Mouse (Mus musculus): ENCODE data around the gene Gsta2.
"Not testable (repeated sequence)": the region's sequence is repeated elsewhere in the genome, so short reads cannot be mapped to it uniquely, and the experiment has no call there.

Gene Gsta2

GRCm38 (mm10) chr9:78351504-78352220 is 3.9 kb downstream of the Gsta2 start:
- no peaks in the 10 kb centered on the region for H3K36me3 ChIP-seq (ENCODE audit: control insufficient read depth, insufficient read depth, low read length, poor library complexity, severe bottlenecking)
- no peak for DNase-seq (ENCODE audit: low read depth, low spot score)
- no peaks in the 10 kb centered on the region for H3K27me3 ChIP-seq (ENCODE audit: control insufficient read depth, insufficient read depth, low read length, poor library complexity, severe bottlenecking)

- not testable (repeated sequence) for H3K27me3 ChIP-seq (ENCODE audit: control insufficient read depth, insufficient read depth, low read length, poor library complexity, severe bottlenecking); H3K36me3 ChIP-seq (ENCODE audit: control insufficient read depth, insufficient read depth, low read length, poor library complexity, severe bottlenecking); DNase-seq (ENCODE audit: low read depth, low spot score)
These were observed 5.6 kb downstream of the Gsta2 start for GRCm38 (mm10) chr9:78350007-78350406.

GRCm38 (mm10) chr9:78349141-78349540 is 6.4 kb downstream of the Gsta2 start:
- H3K27me3 ChIP-seq (ENCODE audit: control insufficient read depth, insufficient read depth, low read length, poor library complexity, severe bottlenecking); DNase-seq (ENCODE audit: low read depth, low spot score); H3K36me3 ChIP-seq (ENCODE audit: control insufficient read depth, insufficient read depth, low read length, poor library complexity, severe bottlenecking): not testable (repeated sequence)

DNA sequence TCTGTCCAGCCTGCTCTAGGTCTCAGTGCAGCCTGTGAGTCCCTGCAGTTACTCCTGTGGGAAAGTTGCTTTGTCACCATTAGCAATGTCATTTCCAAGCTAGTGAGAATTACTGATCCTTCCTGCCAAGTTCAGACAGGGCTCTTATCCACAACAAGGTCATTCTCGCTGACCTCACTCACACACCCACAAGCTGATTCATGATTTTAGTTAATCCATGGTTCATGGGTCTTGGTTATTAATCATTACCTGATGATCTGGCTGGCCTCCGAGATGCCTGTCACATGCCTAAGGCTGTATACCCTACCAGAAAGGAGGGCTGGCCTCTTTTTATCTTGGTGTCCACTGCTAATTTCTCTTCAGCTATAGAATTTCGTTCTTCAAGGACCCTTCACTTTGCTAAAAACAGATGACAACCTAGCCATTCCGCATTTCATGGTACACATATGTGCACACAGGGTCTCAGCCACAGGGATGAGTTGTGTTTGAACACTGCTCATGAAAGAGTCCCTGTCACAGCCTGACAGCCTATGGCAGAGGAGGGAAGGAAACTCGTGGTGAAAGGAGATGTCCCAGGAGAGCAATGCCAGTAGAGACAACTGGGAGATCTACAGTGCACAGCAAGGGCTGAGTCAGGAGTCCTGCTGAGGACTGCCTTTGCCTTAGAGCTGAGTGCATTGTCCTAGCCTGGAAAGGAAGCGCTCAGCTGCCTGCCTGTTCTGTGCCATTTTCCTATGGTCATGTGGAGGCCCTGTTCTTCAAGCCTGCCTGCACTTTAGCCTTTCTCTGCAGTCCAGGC is 7.2 kb downstream of the Gsta2 start:
- DNase-seq (ENCODE audit: low read depth, low spot score); H3K36me3 ChIP-seq (ENCODE audit: control insufficient read depth, insufficient read depth, low read length, poor library complexity, severe bottlenecking); H3K27me3 ChIP-seq (ENCODE audit: control insufficient read depth, insufficient read depth, low read length, poor library complexity, severe bottlenecking): not testable (repeated sequence)

DNA sequence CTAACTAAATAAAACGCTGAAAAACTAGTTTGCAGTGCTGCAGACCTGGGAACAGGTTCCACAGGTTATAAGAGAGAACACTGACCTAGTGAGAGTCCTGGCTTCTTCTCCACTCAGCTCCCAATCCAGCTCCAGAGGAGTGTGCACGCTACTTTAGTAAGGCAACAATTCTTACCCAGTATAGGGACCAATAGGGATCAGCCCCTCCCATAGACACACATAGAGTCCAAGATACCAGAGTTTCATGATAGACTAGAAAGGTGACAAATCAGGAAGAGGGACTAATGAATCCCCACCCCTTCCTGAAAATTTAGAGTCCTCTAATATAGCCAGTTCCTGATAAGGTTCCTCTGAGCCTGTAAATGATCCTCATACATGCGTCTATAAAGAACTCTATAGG is 8.6 kb downstream of the Gsta2 start:
- Histone ChIP-seq H3K36me3 (ENCODE audit: control insufficient read depth, insufficient read depth, low read length, poor library complexity, severe bottlenecking) (no peaks in the 10 kb centered on the region), H3K27me3 (ENCODE audit: control insufficient read depth, insufficient read depth, low read length, poor library complexity, severe bottlenecking) (no peaks in the 10 kb centered on the region)
- DNase-seq (ENCODE audit: low read depth, low spot score): no peak

DNA sequence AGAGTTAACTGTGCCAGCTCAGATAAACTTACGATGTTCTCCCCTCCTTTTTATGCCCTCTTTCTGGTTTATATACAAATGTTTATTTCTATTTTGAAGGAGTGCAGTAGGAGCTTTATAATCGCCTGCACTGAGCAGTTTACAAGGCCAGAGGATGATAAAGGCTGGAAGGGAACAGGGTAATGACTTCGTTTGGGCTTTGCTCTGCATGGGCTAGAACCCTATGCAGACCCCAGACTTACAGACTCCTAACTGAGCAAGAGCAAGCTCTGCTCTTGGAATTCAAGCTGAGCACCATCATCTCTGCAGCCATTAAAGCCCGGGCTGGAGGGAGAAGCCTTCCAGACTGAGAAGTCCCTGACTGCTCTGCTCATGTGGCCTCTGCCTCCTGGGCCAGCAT is 10.4 kb downstream of the Gsta2 start:
- H3K36me3 ChIP-seq (ENCODE audit: control insufficient read depth, insufficient read depth, low read length, poor library complexity, severe bottlenecking); H3K27me3 ChIP-seq (ENCODE audit: control insufficient read depth, insufficient read depth, low read length, poor library complexity, severe bottlenecking): not testable (repeated sequence)

DNA sequence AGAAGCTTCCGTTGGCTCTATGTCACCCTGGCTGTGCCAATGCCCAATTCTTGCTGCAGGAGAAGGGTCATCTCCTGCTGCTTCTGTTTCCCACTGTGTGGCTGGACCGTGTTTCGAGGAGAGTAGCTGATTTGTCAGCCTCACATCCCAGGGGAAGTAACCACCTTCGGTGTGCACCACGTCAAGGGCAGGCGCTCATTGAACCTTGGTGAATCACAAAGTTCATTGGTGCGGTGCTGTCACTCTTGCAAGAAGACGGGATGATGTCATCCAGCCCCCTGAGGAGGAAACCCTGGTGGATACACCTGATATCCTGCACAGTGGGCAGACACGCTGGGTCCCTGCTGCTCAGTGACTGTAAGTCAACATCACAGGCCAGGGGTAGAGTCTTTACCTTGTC is 12.5 kb downstream of the Gsta2 start:
- H3K27me3 ChIP-seq (ENCODE audit: control insufficient read depth, insufficient read depth, low read length, poor library complexity, severe bottlenecking); DNase-seq (ENCODE audit: low read depth, low spot score); H3K36me3 ChIP-seq (ENCODE audit: control insufficient read depth, insufficient read depth, low read length, poor library complexity, severe bottlenecking): not testable (repeated sequence)

More for the DNA sequence above, 10.4 kb downstream of the Gsta2 start:
- DNase-seq (ENCODE audit: low read depth, low spot score): not testable (repeated sequence)

DNA sequence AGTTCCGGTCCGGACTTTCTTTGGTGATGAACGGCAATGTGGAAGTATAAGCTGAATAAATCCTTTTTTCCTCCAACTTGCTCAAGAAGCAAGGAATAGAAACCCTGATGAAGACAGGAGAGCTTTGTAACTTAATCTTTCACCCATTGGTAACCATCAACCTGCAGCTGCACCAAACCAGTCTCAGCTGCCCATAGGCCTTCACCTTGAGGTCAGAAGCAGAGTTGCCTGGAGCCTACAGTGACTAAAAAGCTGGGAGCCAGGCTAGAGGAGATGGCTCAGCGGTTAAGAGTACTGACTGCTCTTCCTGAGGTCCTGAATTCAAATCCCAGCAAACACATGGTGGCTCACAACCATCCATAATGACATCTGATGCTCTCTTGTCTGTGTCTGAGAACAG is 13.1 kb downstream of the Gsta2 start:
- DNase-seq (ENCODE audit: low read depth, low spot score); H3K36me3 ChIP-seq (ENCODE audit: control insufficient read depth, insufficient read depth, low read length, poor library complexity, severe bottlenecking); H3K27me3 ChIP-seq (ENCODE audit: control insufficient read depth, insufficient read depth, low read length, poor library complexity, severe bottlenecking): not testable (repeated sequence)

DNA sequence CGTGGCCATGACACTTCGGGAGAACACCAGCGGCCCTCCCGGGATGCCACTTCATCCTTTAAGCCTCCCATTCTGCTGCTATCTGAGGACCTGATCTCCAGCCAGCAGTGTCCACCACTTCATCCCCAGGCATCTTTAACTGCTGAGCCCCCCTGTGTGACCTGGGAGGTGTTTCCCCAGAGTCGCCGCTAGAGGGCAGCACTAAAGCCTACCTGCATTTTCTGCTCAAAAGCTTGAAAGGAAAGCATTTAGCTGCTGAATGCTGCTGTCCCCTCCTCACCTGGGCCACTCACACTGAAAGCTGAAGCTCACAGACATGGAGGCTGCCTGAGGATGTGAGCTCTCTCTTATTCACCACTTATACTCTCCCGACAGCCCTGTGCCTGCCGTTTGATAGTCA is 15.3 kb downstream of the Gsta2 start:
- not testable (repeated sequence) for H3K27me3 ChIP-seq (ENCODE audit: control insufficient read depth, insufficient read depth, low read length, poor library complexity, severe bottlenecking); H3K36me3 ChIP-seq (ENCODE audit: control insufficient read depth, insufficient read depth, low read length, poor library complexity, severe bottlenecking)
- DNase-seq (ENCODE audit: low read depth, low spot score): peak; percentile 59

DNA sequence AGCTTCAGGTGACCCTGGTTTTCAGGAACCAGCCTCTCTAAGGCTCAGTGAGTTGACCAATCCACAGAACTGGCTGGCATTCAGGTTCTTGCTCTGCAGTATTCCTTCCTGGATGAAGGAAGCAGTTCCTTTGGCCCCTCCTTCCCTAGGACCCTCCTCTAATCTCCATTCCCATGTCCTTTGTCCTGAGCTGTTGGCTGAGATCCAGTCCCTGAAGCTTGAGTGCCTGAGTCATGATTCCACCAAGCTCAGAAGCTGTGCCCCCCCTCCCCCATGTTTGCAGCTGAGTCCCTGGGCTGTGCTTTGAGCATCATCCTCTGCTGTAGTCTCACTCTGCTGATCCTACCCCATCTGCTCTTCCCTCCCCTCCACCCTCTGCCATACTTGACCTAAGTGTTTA is 18.5 kb downstream of the Gsta2 start:
- H3K36me3 ChIP-seq (ENCODE audit: control insufficient read depth, insufficient read depth, low read length, poor library complexity, severe bottlenecking); H3K27me3 ChIP-seq (ENCODE audit: control insufficient read depth, insufficient read depth, low read length, poor library complexity, severe bottlenecking); DNase-seq (ENCODE audit: low read depth, low spot score): not testable (repeated sequence)

GRCm38 (mm10) chr9:78327289-78327688 is 28.3 kb downstream of the Gsta2 start, which contains the start of gene Omt2b:
TSS of gene Omt2b (plus strand) at chr9:78327589.
- DNase-seq (ENCODE audit: low read depth, low spot score); H3K27me3 ChIP-seq (ENCODE audit: control insufficient read depth, insufficient read depth, low read length, poor library complexity, severe bottlenecking); H3K36me3 ChIP-seq (ENCODE audit: control insufficient read depth, insufficient read depth, low read length, poor library complexity, severe bottlenecking): not testable (repeated sequence)

GRCm38 (mm10) chr9:78319499-78319898 is 36.1 kb downstream of the Gsta2 start:
- DNase-seq (ENCODE audit: low read depth, low spot score): peak; percentile 10
- Histone ChIP-seq H3K36me3 (ENCODE audit: control insufficient read depth, insufficient read depth, low read length, poor library complexity, severe bottlenecking) (no peaks in the 10 kb centered on the region), H3K27me3 (ENCODE audit: control insufficient read depth, insufficient read depth, low read length, poor library complexity, severe bottlenecking) (no peaks in the 10 kb centered on the region)

- no peak for DNase-seq (ENCODE audit: low read depth, low spot score)
- H3K36me3 ChIP-seq (ENCODE audit: control insufficient read depth, insufficient read depth, low read length, poor library complexity, severe bottlenecking): no peaks in the 10 kb centered on the region
- H3K27me3 ChIP-seq (ENCODE audit: control insufficient read depth, insufficient read depth, low read length, poor library complexity, severe bottlenecking): no peaks in the 10 kb centered on the region
These were observed 40.9 kb downstream of the Gsta2 start, which contains the start of gene Omt2a for GRCm38 (mm10) chr9:78314696-78315095. TSS of gene Omt2a (minus strand) at chr9:78314796.

DNA sequence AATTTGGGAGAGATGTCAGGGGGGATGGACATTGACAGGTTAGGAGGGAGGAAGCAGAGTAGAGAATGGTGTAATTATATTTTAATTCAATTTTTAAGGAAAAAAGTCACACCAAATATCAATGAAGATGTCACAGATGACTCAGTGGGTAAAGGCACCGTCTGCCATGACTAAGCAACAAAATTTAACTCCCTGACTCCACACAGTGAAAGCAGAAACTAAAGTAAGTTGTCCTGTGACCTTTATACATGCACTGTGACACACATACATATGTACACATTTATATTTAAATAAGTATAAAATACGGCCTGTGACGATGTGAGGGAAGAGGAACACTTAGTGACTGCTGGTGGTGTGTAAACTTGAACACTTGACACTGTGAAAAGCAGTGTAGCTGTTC is 47.5 kb downstream of the Gsta2 start:
- not testable (repeated sequence) for H3K36me3 ChIP-seq (ENCODE audit: control insufficient read depth, insufficient read depth, low read length, poor library complexity, severe bottlenecking); H3K27me3 ChIP-seq (ENCODE audit: control insufficient read depth, insufficient read depth, low read length, poor library complexity, severe bottlenecking); DNase-seq (ENCODE audit: low read depth, low spot score)

DNA sequence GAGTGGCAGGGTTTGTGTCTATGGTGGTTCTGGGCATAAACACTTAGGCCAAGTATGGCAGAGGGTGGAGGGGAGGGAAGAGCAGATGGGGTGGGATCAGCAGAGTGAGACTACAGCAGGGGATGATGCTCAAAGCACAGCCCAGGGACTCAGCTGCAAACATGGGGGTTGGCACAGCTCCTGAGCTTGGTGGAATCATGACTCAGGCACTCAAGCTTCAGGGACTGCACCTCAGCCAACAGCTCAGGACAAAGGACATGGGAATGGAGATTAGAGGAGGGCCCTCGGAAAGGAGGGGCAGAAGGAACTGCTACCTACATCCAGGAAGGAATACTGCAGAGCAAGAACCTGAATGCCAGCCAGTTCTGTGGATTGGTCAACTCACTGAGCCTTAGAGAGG is 56.4 kb downstream of the Gsta2 start:
- H3K27me3 ChIP-seq (ENCODE audit: control insufficient read depth, insufficient read depth, low read length, poor library complexity, severe bottlenecking); DNase-seq (ENCODE audit: low read depth, low spot score): not testable (repeated sequence)

More for the DNA sequence above, 56.4 kb downstream of the Gsta2 start:
- not testable (repeated sequence) for H3K36me3 ChIP-seq (ENCODE audit: control insufficient read depth, insufficient read depth, low read length, poor library complexity, severe bottlenecking)

Measured in splenic B cell, adult 2 months (primary cell).